Mouse (Mus musculus): ENCODE data around the gene Rpp25l. TPM values are rescaled to one million over a fixed set of nuclear protein-coding genes. Genes with fewer than 3 reads are reported as not detected.
A peak's percentile ranks its signal among the peaks of the same experiment; 100 is the strongest.

Rpp25l gene
- polyA plus RNA-seq, 1 experiment from 2014 or later: 87.8 TPM

DNA sequence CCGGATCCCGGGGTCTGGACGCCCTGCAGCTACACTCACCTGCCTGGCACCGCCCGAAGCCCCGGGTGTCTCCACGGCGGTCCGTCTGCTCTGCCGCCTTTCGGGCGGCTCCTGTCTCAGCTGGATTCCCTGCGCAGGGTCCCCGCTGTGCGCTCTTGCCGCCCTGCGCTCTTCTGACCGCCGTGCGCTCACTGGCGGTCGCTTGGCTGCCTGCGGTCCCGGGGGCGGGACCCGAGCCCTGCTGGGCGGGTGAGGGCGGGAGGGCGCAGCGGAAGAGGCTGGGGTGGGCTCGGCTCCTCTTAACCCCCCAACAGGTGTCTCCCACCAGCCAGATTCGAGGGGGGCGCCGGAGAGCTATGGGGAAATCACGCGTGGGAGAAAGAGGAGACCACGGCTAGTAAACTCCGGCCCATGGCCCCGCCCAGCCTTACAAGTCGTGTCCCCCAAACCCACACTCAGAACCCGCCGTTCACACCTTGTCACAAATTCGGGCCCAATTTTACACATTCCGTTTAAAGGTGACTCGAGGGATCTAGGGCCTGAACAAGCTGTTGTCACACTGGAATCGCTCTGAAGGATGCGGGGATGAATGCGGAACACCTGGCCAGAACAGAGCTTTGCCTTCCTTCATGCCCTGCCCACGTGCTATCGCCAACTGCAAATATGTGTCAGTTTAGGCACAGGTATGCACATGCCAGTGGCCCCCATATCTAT, 17.9 kb upstream of the Rpp25l start, which contains the start of gene Arid3c:
TSS of gene Arid3c (minus strand) at position 91 of the 714 bp plus-strand sequence.
- WGBS: 1% methylated on average over 49 of the region's 50 CpGs

GRCm38 (mm10) chr4:41726826-41727621, 13.7 kb upstream of the Rpp25l start:
- H3K9ac ChIP-seq: no peak overlapping the region
- no peak overlapping the region for H3K4me3 ChIP-seq

More for the DNA sequence above, 17.9 kb upstream of the Rpp25l start, which contains the start of gene Arid3c:
- Histone ChIP-seq H3K4me1 (peaks cover 8% of the 10 kb centered on the region; the same call in 1 of the 2 replicates), H3K27me3 (peaks cover 69% of the 10 kb centered on the region), H3K36me3 (no peaks in the 10 kb centered on the region), H3K4me3 (peak within 1 kb of the TSS; percentile 36), H3K9ac (peak within 1 kb of the TSS; percentile 38; the same call in 1 of the 2 replicates), H3K9me3 (no peaks in the 10 kb centered on the region), H3K4me2 (replicated peaks) (peak within 1 kb of the TSS; percentile 61), H3K27ac (no peak within 1 kb of the TSS)
- ATAC-seq (ENCODE audit: insufficient number of reproducible peaks, insufficient read depth, low FRiP score, low TSS enrichment): no peak

DNA sequence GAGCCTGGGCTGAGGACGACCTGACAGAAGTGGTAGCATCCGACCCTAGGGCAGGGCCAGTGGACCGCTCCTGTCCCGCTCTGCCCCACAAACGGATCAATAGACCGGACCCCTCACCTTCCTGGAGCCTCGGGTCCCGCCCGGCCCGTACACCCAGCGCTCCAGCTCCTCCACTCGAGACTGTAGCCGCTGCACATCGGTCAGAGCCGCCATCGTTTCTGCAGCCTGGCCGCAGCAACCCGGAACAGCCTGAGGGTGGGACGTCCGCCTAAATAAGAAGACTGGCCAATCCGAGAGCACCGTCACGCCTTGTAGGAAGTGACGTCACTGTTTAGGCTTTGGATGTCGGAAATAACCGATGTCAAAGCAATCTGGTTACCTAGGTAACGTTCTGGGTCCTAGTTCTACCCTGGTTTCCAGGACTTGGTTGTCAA, 9.6 kb upstream of the Rpp25l start, which contains the start of gene Dctn3:
TSS of gene Dctn3 (minus strand) at position 253 of the 434 bp plus-strand sequence.
- Histone ChIP-seq H3K4me1 (peaks cover 21% of the 10 kb centered on the region), H3K9me3 (no peaks in the 10 kb centered on the region), H3K36me3 (peaks cover 16% of the 10 kb centered on the region), H3K27me3 (peaks cover 45% of the 10 kb centered on the region), H3K9ac (peak within 1 kb of the TSS; percentile 84), H3K4me3 (peak within 1 kb of the TSS; percentile 89), H3K4me2 (replicated peaks) (peak within 1 kb of the TSS; percentile 76), H3K27ac (0 out of 2 replicates have a peak within 1 kb of the TSS, but pooled peaks have one; percentile 23)
- peak; percentile 85 for ATAC-seq (ENCODE audit: insufficient number of reproducible peaks, insufficient read depth, low FRiP score, low TSS enrichment)
- under 1% methylated on average over 27 of the region's 27 CpGs for WGBS

More at GRCm38 (mm10) chr4:41726826-41727621, 13.7 kb upstream of the Rpp25l start:
- 13% methylated on average over 20 of the region's 20 CpGs for WGBS
- no peak for ATAC-seq (ENCODE audit: insufficient number of reproducible peaks, insufficient read depth, low FRiP score, low TSS enrichment)
- no peaks in the 10 kb centered on the region for H3K9me3 ChIP-seq
- no peak overlapping the region for H3K4me2 ChIP-seq (replicated peaks)
- no peak overlapping the region for H3K27ac ChIP-seq
- H3K27me3 ChIP-seq: peaks cover 82% of the 10 kb centered on the region
- peaks cover 23% of the 10 kb centered on the region for H3K4me1 ChIP-seq
- H3K36me3 ChIP-seq: no peaks in the 10 kb centered on the region

- Histone ChIP-seq H3K4me3 (no peak overlapping the region), H3K36me3 (peaks cover 37% of the 10 kb centered on the region)
Observed at GRCm38 (mm10) chr4:41716834-41717233, 3.5 kb upstream of the Rpp25l start.

GRCm38 (mm10) chr4:41715596-41715995, 2.3 kb upstream of the Rpp25l start:
- H3K9me3 ChIP-seq: no peaks in the 10 kb centered on the region
- H3K27me3 ChIP-seq: no peaks in the 10 kb centered on the region
- no peak overlapping the region for H3K4me2 ChIP-seq (replicated peaks)
- no peak overlapping the region for H3K27ac ChIP-seq
- peaks cover 35% of the 10 kb centered on the region for H3K4me1 ChIP-seq
- H3K4me3 ChIP-seq: no peak overlapping the region
- peaks cover 47% of the 10 kb centered on the region for H3K36me3 ChIP-seq
- no peak for ATAC-seq (ENCODE audit: insufficient number of reproducible peaks, insufficient read depth, low FRiP score, low TSS enrichment)
- H3K9ac ChIP-seq: no peak overlapping the region
- 83% methylated on average over 5 of the region's 5 CpGs for WGBS

More at GRCm38 (mm10) chr4:41716834-41717233, 3.5 kb upstream of the Rpp25l start:
- H3K27me3 ChIP-seq: no peaks in the 10 kb centered on the region
- H3K27ac ChIP-seq: peak overlapping the region; percentile 71; the same call in 1 of the 2 replicates
- peak overlapping the region; percentile 6; the same call in 1 of the 2 replicates for H3K9ac ChIP-seq
- peak; percentile 2; the same call in 1 of the 2 replicates for ATAC-seq (ENCODE audit: insufficient number of reproducible peaks, insufficient read depth, low FRiP score, low TSS enrichment)
- no peak overlapping the region for H3K4me2 ChIP-seq (replicated peaks)
- H3K9me3 ChIP-seq: no peaks in the 10 kb centered on the region
- peaks cover 30% of the 10 kb centered on the region for H3K4me1 ChIP-seq
- 30% methylated on average over 6 of the region's 6 CpGs for WGBS

- 82% methylated on average over 8 of the region's 8 CpGs for WGBS
- H3K9me3 ChIP-seq: no peaks in the 10 kb centered on the region
- H3K36me3 ChIP-seq: peaks cover 47% of the 10 kb centered on the region
- H3K4me2 ChIP-seq (replicated peaks): no peak overlapping the region
- ATAC-seq (ENCODE audit: insufficient number of reproducible peaks, insufficient read depth, low FRiP score, low TSS enrichment): no peak
- H3K4me1 ChIP-seq: peaks cover 35% of the 10 kb centered on the region
- no peaks in the 10 kb centered on the region for H3K27me3 ChIP-seq
- no peak overlapping the region for H3K27ac ChIP-seq
- H3K9ac ChIP-seq: no peak overlapping the region
- no peak overlapping the region for H3K4me3 ChIP-seq
Observed at GRCm38 (mm10) chr4:41715082-41715481, 1.7 kb upstream of the Rpp25l start.

- Histone ChIP-seq H3K27me3 (no peaks in the 10 kb centered on the region), H3K27ac (no peak overlapping the region), H3K9me3 (no peaks in the 10 kb centered on the region), H3K36me3 (peaks cover 40% of the 10 kb centered on the region), H3K4me2 (replicated peaks) (peak overlapping the region; percentile 83), H3K9ac (0 out of 2 replicates have a peak overlapping the region, but pooled peaks have one; percentile 91), H3K4me1 (peaks cover 35% of the 10 kb centered on the region), H3K4me3 (peak overlapping the region; percentile 82; the same call in 1 of the 2 replicates)
- no peak for ATAC-seq (ENCODE audit: insufficient number of reproducible peaks, insufficient read depth, low FRiP score, low TSS enrichment)
- 21% methylated on average over 8 of the region's 8 CpGs for WGBS
Observed at GRCm38 (mm10) chr4:41714276-41714675, 942 bp upstream of the Rpp25l start.

DNA sequence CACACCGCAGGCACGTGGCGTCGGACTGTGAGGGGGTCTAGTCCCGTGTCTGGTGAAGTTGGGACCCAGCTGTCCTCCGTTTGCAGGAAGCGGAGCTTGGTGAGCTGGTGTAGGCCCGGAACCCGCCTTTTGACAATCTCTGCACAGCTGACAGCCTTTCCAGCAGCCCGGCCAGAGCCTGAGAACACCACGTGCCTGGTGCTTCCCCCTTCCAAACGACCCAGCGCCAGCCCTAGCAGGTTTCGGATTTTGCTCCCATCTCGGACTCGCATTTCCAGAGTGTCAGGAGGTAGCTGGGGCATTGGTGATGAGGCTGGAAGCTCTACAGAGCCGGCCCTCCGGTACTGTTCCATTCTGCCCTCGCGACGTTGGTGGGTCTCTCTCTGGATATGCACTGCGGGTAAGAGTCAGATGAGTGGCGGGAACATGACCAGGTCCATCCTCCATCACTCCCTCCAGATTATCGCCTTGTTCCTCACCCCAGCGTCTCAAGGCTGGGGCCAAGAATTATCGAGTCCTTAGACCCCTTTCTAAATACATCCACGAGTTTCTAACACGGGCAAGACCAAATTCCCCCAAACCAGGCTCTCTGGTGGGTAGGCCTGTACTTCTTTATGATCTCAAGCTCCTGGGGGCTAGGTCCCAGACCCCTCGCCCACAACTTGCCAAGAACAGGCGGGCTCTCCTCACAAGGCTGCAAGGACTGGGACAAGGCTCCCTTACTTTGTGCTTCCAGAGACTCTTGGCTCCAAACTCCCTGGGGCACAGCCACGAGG, 725 bp downstream of the Rpp25l start:
- ATAC-seq (ENCODE audit: insufficient number of reproducible peaks, insufficient read depth, low FRiP score, low TSS enrichment): 0 out of 2 replicates have a peak, but pooled peaks have one; percentile 1
- Histone ChIP-seq H3K27ac (peak overlapping the region; percentile 77), H3K4me3 (peak overlapping the region; percentile 82), H3K36me3 (peaks cover 31% of the 10 kb centered on the region), H3K4me2 (replicated peaks) (peak overlapping the region; percentile 83), H3K9me3 (no peaks in the 10 kb centered on the region), H3K4me1 (peaks cover 42% of the 10 kb centered on the region), H3K27me3 (no peaks in the 10 kb centered on the region), H3K9ac (peak overlapping the region; percentile 91)
- WGBS: 43% methylated on average over 31 of the region's 31 CpGs

DNA sequence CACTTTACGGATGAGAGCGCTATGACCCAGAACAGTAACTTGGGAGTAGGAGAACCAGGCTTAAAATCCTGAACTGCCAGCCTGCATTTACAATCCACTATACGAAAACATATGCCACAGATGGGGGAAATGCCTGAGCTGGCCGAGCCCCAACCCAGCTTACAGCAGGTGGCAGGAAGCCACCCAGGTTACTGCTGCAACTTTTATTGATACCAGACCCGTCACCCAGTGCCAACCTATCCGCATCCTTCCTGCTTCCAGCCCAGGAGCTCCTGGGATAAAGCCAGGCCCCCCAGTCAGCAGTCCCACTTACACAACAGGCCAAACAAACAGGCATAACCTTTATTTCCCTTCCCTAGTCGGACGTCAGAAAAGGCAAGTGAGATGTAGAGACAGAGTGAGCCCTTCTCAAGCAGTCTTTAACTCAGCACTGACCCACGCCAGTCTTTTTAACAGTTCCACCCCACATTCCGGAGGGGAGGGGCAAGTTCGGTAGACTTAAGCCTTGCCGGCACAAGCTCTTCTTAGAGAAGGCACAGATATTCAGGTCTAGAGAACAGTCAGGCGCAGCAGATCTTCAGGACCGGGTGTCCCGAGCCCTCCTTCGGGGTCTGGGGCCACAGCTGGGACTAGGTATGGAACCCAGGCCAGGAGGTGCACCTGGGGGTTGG, 1.5 kb downstream of the Rpp25l start:
- no peak for ATAC-seq (ENCODE audit: insufficient number of reproducible peaks, insufficient read depth, low FRiP score, low TSS enrichment)
- no peaks in the 10 kb centered on the region for H3K27me3 ChIP-seq
- peaks cover 43% of the 10 kb centered on the region for H3K4me1 ChIP-seq
- H3K36me3 ChIP-seq: peaks cover 24% of the 10 kb centered on the region
- H3K4me3 ChIP-seq: peak overlapping the region; percentile 82
- 79% methylated on average over 16 of the region's 16 CpGs for WGBS
- peak overlapping the region; percentile 46; the same call in 1 of the 2 replicates for H3K27ac ChIP-seq
- peak overlapping the region; percentile 83 for H3K4me2 ChIP-seq (replicated peaks)
- no peaks in the 10 kb centered on the region for H3K9me3 ChIP-seq
- H3K9ac ChIP-seq: peak overlapping the region; percentile 91

GRCm38 (mm10) chr4:41710229-41710628, 3.1 kb downstream of the Rpp25l start:
- 72% methylated on average over 4 of the region's 4 CpGs for WGBS
- peaks cover 16% of the 10 kb centered on the region for H3K36me3 ChIP-seq
- no peak overlapping the region for H3K9ac ChIP-seq
- no peak overlapping the region for H3K4me2 ChIP-seq (replicated peaks)
- H3K4me1 ChIP-seq: peaks cover 44% of the 10 kb centered on the region
- H3K27ac ChIP-seq: no peak overlapping the region
- H3K4me3 ChIP-seq: no peak overlapping the region
- ATAC-seq (ENCODE audit: insufficient number of reproducible peaks, insufficient read depth, low FRiP score, low TSS enrichment): no peak
- H3K9me3 ChIP-seq: no peaks in the 10 kb centered on the region
- H3K27me3 ChIP-seq: no peaks in the 10 kb centered on the region

Data from embryonic facial prominence, embryonic 12.5 days (tissue).